Mouse (Mus musculus): ENCODE measurements around the gene Gm28053.

DNA sequence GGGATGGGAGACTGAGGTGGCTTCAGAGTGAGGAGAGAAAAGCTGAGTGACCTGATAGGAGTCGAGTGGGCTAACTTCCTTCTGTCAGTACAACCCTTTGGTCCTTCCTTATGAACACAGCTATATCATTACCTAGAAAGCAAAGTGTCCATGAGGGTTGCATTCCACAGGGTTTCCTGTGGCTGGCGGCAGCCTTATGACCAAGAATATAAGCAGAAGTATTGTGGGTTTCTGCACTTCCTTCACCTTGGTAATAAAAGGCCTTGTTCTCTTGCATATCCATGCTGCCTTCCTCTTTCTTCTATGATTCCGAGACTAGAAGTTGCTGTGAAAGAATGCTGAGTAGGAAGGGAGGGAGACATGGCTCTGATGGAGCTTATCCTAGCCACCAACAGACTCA lies 19.5 kb upstream of the Gm28053 start:
- TF ChIP-seq CTCF (conservative IDR thresholded peaks at IDR 0.05; ENCODE audit: low read length) (no peak), POU5F1 (IDR thresholded peaks at IDR 0.05; ENCODE audit: borderline replicate concordance, low read length) (no peak), NANOG (IDR thresholded peaks at IDR 0.05; ENCODE audit: borderline replicate concordance, low read length) (no peak)

Data from E14TG2a.4 (cell line).